Mouse (Mus musculus): Measurements from ENCODE around the gene St6galnac6.

- TF ChIP-seq EP300 (IDR thresholded peaks at IDR 0.05) (no peak), CTCF (IDR thresholded peaks at IDR 0.05) (no peak)
Observed at GRCm38 (mm10) chr2:32669876-32670275, 70.4 kb downstream of the St6galnac6 start.

Measured in lung, postnatal 0 days (tissue).